Mouse (Mus musculus): ENCODE data around the gene Gm9507.

DNA sequence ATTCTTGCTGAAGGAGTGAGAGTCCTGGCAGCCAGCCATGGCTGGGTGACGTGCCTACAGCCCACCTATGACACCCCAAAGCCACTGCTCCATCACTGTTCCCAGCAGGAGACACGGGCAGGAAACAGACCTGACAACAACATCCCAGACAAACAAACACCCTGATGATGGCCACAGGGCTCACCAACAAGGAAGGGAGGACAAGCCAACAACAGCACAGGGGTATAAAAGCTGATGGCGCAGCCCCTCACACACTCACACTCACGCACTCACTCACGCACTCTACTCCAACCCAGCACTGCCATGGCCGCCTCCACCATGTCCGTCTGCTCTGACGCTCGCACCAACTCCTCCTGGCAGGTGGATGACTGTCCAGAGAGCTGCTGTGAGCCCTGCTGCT, 40.9 kb upstream of the Gm9507 start, which contains the start of gene Gm10318:
- TF ChIP-seq CTCF (IDR thresholded peaks at IDR 0.05; ENCODE audit: control insufficient read depth, insufficient read depth, insufficient read length) (no peak), USF1 (IDR thresholded peaks at IDR 0.05; ENCODE audit: low read depth) (no peak), CEBPB (IDR thresholded peaks at IDR 0.05; ENCODE audit: low read depth) (no peak)

Measured in C2C12 (cell line).